Mouse (Mus musculus) adrenal gland, adult 10 weeks (tissue): Measurements from ENCODE around the gene Hsd17b1. TPM values are rescaled to one million over a fixed set of nuclear protein-coding genes. Genes with fewer than 3 reads are reported as not detected.

ENCODE experiments used
- polyA plus RNA-seq: library from polyadenylated mRNA; stranded (reverse); fragments of 350-450 nt; fragmentation: Illumina TruSeq; extraction: RNeasy Lipid Tissue Mini Kit (QIAGEN cat#74804); gene quantifications from one replicate; pipeline ENCODE4 v1.2.3, GENCODE M21; 2014; ENCODE audit warnings: low read depth, low replicate concordance

Gene Hsd17b1
- polyA plus RNA-seq, result not detected

GRCm38 (mm10) chr11:101078121-101078520 is at the start of gene Hsd17b1:
Hsd17b1 (plus strand) TSS chr11:101078411.

GRCm38 (mm10) chr11:101069391-101070188 is 8.6 kb upstream of the Hsd17b1 start, which contains the start of gene Naglu:
Naglu (plus strand) TSS chr11:101070012.

GRCm38 (mm10) chr11:101082208-101083082 is 4.2 kb downstream of the Hsd17b1 start, which contains the start of gene Coasy:
Coasy (plus strand) TSS chr11:101082565.

GRCm38 (mm10) chr11:101086756-101087681 is 8.8 kb downstream of the Hsd17b1 start, which contains the start of gene Mlx:
Mlx (plus strand) TSS chr11:101087277.

GRCm38 (mm10) chr11:101095314-101096024 is 17.3 kb downstream of the Hsd17b1 start, which contains the start of gene Psmc3ip:
Psmc3ip (minus strand) TSS chr11:101095436.

GRCm38 (mm10) chr11:101119761-101120544 is 41.7 kb downstream of the Hsd17b1 start, which contains the start of the genes Retreg3 and Tubg1:
Retreg3 (minus strand) TSS chr11:101119893.
Tubg1 (plus strand) TSS chr11:101119938.

Other genes with a start within 250 kb of the Hsd17b1 start
- 11.6 TPM for gene Stat5b, start 227.7 kb upstream of the Hsd17b1 start, polyA plus RNA-seq
- 5.2 TPM for gene Stat5a, start 219.1 kb upstream of the Hsd17b1 start, polyA plus RNA-seq
- gene Stat3, start 138.9 kb upstream of the Hsd17b1 start, polyA plus RNA-seq, result 18.6 TPM
- 126 TPM for gene Cavin1, start 107.5 kb upstream of the Hsd17b1 start, polyA plus RNA-seq
- gene Atp6v0a1, start 69.0 kb upstream of the Hsd17b1 start, polyA plus RNA-seq, result 131 TPM
- 0.76 TPM for gene Naglu, start 8.4 kb upstream of the Hsd17b1 start, polyA plus RNA-seq
- 5.5 TPM for gene Coasy, start 4.2 kb downstream of the Hsd17b1 start, polyA plus RNA-seq
- gene Mlx, start 8.9 kb downstream of the Hsd17b1 start, polyA plus RNA-seq, result 51.7 TPM
- gene Psmc3ip, start 17.0 kb downstream of the Hsd17b1 start, polyA plus RNA-seq, result 4.3 TPM
- 40.1 TPM for gene Retreg3, start 41.5 kb downstream of the Hsd17b1 start, polyA plus RNA-seq
- 3.0 TPM for gene Tubg1, start 41.5 kb downstream of the Hsd17b1 start, polyA plus RNA-seq
- not detected for gene Tubg2, start 77.5 kb downstream of the Hsd17b1 start, polyA plus RNA-seq
- gene Cntnap1, start 92.1 kb downstream of the Hsd17b1 start, polyA plus RNA-seq, result 0.17 TPM
- not detected for gene Plekhh3, start 92.9 kb downstream of the Hsd17b1 start, polyA plus RNA-seq
- gene Ccr10, start 97.0 kb downstream of the Hsd17b1 start, polyA plus RNA-seq, result not detected
- 26.1 TPM for gene Ezh1, start 148.1 kb downstream of the Hsd17b1 start, polyA plus RNA-seq
- 6.6 TPM for gene Ramp2, start 167.6 kb downstream of the Hsd17b1 start, polyA plus RNA-seq
- 99.3 TPM for gene Vps25, start 175.3 kb downstream of the Hsd17b1 start, polyA plus RNA-seq
- gene Wnk4, start 182.2 kb downstream of the Hsd17b1 start, polyA plus RNA-seq, result not detected
- gene Cntd1, start 200.6 kb downstream of the Hsd17b1 start, polyA plus RNA-seq, result 0.35 TPM
- 5.0 TPM for gene Coa3, start 200.7 kb downstream of the Hsd17b1 start, polyA plus RNA-seq
- 112 TPM for gene Becn1, start 223.9 kb downstream of the Hsd17b1 start, polyA plus RNA-seq
- gene Psme3, start 237.8 kb downstream of the Hsd17b1 start, polyA plus RNA-seq, result 268 TPM
- gene Aoc2, start 246.7 kb downstream of the Hsd17b1 start, polyA plus RNA-seq, result not detected